Mouse (Mus musculus) adrenal gland, postnatal 25 days (tissue): ENCODE data around the gene Dync2li1. TPM values are rescaled to one million over a fixed set of nuclear protein-coding genes. Genes with fewer than 3 reads are reported as not detected.

Source experiments
- DNase-seq: peaks from one replicate; pipeline ENCODE4 v3.0.0; 2021; ENCODE audit warnings: mixed read lengths
- long read RNA-seq: library from polyadenylated mRNA; stranded (forward); transcript quantifications from one replicate; pipeline ENCODE4 v2.0.0, GENCODE M21; 2021
- total RNA-seq: library from RNA; stranded (reverse); gene quantifications from 2 replicates; pipeline ENCODE4 v1.2.3, GENCODE M21; 2021

The Dync2li1 gene
- 22.4 and 22.6 TPM in 2 replicates for total RNA-seq
- long read RNA-seq, transcript Dync2li1-201 (13 exons, 1,354 nt) = major isoform, 36 of 36 reads
- long read RNA-seq, partial matches to known transcripts = 0 of 36 reads
- long read RNA-seq, other reads (novel, unspliced or antisense) = 0 of 36 reads

DNA sequence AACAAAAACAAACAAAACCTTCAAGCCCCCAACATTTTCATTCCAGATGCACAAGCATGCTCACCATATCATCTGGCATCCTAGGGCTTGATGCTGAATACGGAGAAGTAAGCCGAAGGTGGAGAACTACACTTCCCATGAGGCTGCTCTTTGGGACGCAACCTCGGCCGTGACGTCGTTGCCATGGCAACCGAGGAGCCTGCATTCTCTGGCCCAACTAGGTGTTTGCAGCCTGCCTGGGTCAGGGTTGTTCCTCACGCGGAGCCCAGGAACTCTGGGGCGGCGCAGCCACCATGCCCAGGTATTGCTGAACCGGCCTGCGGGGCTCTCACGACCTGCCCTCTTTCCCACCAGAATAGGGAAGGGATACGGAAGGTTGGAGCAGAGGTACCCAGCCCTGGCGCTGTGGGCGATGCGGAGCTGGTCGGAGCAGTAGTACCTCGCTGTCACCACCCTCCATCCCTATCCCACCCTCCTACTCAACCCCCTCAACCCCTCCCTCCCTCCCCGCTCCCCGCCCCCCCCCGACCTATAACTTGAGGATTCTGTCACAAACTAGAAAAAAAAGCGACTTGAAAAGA is at the start of gene Dync2li1:
Dync2li1 (plus strand) TSS at position 221 of the 581 bp plus-strand sequence.
- DNase-seq = peak; percentile 88

DNA sequence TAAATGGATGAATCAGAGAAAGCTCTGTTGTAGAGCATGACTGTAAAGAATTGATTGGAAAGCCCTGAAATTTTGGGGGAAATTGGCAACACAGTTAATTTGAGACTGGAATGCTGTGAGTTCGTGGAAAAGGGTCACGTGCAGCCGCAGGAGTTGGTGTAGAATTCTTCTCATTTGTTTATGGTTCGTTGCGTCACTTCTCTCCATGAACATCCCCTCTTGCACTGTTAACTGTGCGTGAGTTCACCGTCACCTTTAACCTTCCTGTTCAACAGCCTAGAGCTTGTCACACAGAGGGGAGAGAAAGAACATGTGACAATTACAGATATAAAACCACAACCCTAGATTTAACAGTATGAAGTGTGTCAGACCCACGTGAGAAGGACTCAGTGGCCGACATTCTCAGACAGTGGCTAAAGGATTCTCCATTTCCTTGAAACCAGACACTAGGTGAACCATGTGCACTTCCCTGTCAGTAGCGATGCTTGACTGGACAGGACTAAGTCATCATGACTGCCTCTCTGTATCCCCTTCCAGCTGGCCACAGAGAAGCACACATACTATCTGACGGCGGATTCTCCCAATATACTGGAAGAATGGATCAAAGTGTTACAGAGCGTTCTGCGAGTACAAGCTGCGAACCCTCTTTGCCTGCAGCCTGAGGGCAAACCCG is 49.5 kb upstream of the Dync2li1 start:
- DNase-seq = no peak

DNA sequence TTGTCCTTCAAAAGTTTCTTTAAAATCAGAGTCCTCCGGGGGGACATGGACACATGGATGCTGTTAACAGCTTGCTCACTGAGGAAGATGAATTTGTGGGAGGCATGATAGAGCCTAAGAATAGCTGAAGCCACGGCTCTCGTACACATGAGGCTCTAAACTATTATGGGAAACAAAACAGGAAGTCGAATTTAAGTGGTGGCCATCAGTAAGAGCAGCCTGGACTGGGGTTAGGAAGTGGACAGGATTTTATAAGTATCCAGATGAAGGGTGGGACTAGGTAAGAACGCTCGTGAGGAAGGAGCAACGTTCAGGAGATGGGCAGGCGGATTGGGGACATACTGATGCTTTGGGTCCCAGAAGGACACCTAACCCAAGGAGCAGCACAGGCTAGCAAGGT is 47.0 kb upstream of the Dync2li1 start:
- no peak for DNase-seq

DNA sequence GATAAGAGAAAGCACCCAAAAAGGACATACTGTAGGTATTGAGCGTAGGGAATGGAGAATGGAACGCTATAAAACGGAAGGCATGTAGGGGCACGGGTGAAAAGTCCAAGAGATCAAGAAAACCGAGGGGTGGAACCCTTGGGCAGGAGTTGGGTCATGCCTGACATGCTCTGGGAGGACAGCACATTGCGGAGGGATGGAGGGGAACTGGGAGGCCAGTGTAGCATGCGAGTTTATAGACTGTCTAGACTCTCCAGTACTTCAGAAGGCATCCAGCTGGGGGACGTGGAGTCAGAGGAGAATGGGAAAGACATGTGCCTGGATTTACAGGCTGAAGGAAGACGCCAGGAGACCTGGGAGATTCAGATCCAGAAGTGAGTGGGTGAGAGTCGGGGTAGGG is 46.5 kb upstream of the Dync2li1 start:
- no peak for DNase-seq

DNA sequence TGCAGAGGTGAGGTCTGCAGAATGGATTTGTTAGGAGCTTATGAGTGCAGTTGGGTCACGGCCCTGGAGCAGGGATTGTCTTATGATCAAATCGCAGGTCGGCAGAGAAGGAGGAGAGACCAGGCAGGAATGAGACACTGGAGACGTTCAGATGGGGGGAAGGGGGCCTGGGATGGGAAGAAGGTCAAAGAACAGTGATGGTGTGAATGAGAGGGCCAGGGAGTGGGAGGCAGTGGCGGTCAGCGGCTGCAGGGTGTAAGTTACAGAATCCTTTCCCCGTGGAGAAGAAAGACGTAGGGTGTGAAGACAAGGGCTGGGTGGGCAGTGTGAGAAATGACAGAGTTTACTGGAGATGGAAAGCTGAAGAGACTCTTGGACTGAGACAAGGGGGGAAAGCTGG is 45.5 kb upstream of the Dync2li1 start:
- no peak for DNase-seq

DNA sequence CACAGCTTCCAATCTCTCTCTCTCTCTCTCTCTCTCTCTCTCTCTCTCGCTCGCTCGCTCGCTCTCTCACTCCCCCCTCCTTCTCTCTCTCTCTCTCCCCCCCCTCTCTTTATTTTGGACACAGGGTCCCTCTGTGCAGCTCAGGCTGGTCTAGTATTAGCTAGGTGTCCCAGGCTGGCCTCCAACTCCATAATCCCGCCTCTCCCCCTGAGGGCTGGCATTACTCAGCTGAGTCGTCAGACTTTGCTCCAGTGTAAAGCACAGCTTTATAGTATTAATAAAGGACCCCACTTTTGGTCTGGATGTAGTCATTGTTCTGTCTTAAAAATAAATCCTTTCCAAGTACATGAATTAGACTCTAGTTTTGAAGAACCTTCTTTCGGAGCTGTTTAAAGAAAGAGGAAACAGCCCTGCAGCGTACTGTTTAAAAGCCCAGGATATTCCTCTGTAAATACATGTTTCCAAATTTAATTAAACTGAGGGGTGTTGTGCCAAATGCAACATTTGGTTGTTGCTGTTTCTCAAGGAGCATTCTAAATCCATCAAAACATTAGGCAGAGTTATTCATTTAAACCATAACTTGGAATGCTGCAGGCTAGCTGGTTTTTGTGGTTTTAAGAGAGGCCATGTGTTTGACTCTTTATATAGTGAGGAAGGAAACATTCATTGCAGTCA is 44.4 kb upstream of the Dync2li1 start:
- no peak for DNase-seq

DNA sequence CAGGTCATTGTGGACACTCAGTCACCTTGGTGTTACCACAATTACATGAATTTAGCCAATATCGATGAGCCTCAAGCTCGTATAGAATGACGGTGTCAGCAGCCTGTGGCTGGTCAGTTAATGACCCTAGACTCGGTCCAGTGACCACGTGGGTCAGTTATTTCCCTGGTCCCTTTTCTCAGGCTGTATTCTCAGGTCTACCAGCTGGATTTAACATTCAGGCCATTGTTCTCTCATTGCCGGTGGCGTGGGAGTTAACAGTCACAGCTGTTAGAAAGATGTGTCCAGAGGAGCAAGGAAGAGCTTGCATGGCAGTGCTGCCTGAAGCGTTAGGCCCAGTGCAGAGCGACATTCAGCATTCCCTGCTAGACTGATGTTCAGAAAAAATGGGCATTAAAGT is 42.2 kb upstream of the Dync2li1 start:
- DNase-seq = no peak

DNA sequence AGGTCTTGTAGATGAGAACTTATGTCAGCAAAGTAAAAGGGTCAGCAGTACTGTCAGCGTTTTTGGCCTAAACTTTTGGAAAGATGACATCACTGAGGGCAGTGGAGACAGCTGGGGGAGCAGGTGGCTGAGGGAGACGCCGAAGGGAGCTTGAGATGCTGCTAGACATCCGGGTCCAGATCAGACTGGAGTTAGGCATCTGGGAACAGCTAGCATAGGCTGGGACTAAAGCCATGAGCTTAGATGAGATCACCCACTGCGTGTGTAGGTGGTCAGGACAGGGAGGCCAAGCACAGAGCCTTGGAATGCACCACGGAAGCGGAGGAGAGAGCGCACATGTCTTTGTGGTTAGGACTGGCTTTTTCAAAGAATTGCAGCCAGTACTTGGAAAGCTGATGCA is 41.2 kb upstream of the Dync2li1 start:
- no peak for DNase-seq

DNA sequence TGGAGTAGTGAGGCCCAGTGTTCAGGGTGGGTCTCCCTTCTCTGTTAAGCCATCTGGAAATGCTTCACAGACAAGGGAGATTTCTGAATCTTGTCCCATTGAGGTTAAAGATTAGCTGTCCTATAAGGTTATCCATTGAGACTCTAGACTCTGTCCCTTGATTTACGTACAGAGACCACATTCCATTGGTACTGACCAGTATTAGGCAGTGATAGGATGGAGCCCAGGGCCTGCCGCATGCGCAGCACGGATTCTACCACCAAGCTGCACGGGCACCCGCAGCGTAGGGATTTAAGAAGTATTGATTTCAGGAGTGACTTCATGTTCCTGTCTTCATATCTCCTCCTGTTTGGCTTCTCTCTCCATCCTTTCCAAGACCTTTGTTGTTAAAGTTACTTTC is 36.2 kb upstream of the Dync2li1 start:
- DNase-seq = no peak

DNA sequence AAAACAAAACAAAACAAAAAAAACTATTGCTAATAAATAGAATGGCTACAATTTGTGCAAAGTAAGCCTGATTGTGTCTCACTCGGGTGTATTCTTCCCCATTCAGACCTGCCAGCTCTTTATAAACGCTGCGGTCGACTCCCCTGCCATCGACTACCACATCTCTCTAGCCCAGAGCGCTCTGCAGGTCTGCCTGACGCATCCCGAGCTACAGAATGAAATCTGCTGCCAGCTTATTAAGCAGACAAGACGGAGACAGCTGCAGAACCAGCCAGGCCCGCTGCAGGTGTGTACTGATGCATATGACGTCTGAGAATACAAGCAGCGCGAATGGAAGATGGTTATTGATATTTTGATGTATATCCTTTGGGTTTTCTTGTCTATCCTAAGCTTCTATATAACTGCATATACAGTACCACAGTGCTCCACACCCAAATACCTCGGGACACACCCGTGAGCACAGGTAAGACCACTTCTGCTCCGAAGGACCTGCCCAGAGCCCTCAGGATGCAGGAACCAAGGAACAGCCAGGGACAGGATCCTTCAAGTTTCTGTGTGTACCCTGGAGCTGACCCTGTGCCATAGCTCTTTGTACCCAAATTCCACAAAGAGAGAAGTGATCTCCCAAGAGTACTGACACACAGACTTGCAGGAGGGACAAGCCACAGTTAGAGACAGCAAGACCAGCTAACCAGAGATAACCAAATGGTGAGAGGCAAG is 34.7 kb upstream of the Dync2li1 start:
- no peak for DNase-seq

DNA sequence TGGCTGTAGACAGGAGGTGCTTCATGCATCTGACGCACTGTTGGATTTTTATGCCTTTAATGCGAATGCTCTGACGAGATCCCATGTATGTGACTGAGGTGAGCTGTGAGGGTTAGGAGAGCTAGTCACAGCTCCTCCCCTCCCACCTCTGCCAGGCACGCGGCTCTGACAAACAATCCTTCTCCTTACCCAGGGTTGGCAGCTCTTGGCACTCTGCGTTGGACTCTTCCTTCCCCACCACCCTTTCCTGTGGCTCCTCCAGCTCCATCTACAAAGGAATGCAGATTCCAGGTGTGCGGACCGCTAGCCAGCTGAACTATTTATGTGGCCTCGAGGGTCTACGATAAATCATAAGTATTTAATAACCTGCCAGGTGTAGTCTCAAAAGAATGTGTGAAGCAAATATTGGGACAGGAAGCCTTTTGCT is 30.3 kb upstream of the Dync2li1 start:
- no peak for DNase-seq

DNA sequence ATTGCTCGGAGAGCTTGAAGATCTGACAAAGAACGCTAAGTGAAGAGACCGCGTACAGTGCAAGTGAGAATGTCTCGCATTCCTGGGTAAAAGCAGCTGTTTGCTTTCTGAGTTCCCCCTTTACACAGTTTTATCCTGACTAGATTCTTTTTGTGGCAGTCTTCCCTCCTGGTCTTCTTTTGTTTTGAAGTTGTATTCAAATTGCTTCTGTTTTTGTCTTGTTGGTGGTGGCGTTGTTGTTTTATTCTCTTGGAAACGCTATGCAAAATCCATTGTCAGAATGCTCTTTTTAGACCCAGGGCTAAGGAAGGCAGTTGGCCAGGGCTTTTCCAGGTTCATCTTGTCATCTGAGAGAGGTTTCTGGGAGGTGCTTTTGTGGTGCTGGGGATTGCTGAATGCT is 29.8 kb upstream of the Dync2li1 start:
- DNase-seq = no peak

DNA sequence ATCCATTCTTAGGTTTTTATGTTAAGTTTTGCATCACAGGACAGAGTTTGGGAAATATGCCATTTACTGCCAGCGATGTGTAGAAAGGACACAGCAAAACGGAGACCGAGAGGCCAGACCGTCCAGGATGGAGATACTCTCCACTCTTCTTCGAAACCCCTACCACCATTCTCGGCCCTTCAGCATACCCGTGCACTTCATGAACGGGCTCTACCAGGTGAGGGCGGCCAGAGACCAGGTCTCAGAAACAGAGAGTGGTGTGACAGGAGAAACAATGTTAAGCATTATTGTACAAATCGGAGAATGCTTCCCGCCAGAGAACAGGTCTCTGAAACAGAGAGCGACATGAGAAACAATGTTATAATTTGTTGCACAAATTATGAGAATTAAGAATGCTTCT is 28.4 kb upstream of the Dync2li1 start:
- no peak for DNase-seq

DNA sequence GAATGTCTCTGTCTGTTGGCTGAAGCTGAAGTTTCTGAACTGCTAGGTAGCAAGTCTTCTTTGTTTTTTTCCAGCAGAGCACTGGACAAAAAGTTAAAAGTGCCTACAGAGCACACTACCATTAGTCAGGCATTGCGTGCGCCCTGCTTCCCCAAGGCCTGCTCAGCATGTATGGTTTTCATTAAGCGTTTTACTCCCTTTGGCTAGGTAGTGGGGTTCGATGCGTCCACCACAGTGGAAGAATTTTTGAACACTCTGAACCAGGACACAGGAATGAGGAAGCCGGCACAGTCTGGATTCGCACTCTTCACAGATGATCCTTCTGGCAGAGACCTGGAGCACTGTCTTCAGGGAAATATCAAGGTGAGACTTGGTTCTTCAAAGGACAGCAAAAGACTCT is 27.4 kb upstream of the Dync2li1 start:
- no peak for DNase-seq

DNA sequence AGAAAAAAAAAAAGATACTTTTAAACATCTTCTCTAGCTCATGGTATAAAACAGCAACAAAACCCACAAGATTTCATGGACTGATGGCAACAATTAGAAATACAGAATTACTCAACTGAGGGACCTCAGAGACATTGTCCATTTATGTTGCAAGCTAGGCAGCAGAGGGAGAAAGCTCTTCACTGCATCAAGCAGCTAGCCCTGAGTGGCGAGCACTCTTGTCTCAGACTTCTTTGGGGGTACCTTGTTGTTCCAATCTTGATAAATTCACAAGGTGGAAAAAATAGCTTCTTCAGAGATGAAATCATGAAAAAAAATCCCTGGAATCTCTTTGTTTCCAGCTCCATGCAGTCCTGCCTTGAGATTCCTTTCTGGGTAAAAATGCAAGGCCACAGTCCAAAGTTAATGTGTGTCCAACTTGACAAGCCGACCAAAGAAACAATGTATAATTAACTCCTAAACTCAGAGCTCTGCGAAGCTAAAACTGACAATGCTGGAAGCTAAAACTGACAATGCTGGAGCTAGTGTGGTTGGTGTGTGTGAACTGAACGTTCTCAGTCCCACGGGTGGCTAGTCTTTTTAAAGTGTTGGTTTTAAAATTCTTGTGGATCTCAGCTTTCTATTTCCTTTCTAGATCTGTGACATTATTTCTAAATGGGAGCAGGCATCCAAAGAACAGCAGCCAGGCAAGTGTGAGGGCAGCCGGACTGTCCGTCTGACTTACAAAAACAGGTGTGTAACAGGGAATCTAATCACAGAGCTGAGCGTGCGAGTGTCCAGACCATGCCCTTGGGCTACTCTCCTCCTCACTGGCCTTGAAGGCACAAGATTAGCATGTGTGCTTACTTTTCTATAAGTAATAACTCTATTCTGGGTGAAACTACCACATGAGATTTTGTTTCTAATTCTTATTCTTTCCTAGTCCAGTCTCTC is 26.0 kb upstream of the Dync2li1 start:
- DNase-seq = no peak

DNA sequence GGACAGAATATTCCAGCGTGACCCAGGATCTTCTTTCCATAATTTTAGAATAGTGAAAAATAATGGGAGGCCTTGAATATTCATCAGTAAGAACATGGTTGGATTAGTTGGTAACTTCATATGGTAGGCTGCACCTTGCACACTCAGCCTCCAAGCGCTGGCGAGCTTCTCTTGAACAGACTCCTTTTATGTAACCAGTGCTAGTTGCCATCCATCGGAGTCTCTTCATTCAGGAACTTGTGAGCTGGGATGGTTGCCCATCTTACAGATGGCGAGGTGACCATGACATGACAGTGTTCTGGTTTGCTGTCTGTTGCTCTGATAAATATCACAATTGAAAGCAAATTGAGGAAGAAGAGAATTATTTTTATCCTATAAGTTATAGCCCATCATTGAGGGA is 24.5 kb upstream of the Dync2li1 start:
- no peak for DNase-seq

DNA sequence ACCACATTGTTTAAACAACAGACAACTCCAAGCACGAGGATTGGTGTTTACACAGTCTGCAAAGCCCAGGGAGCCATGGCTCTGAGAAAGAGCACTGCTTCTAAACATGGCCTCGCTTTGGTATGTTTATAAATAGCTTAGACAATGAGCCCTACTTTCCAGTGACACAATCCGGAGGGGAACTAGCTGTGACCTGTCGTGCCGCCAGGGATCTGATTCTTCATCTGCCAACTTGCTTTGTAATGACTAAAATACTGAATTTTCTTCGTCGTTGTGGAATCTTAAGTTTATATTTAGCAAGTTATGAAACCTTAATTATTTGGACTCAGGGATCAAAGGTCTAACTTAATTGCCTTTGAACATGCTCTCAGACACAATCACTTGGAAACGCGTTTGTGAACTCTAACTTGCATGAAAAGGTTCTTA is 23.1 kb upstream of the Dync2li1 start:
- DNase-seq = no peak

DNA sequence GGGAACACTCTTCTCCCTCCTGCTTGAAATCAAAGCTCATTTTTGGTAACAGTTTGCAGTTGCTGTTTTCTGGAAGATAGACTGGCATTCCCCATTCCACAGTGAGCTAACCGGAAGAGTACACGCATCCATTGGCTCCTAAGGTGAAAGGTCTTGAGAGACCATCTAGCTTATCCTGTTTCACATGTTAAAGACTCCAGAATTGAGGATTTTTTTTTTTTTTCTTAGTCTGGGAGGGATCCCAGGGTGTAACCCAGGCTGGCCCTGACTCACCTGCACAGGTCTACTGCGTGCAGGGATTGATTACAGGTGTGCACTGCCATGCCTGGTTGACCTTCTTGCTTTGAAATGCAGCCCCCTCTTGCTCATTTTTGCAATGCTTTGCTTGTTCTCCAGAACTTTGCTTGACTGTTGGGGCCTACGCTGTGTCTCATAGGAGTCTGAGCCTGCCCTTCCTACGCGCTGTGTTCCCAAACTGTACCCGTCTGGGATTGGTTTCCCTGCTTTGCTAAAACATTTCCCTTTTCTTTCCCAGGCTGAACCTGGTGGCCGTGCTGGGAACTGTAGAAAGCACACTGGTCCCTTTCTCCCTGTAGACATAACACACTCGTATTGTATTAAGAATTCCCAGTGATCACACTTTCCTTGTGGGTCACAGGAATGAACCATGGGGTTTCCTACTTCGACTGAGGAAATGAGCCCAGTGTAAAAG is 22.4 kb upstream of the Dync2li1 start:
- DNase-seq = no peak

DNA sequence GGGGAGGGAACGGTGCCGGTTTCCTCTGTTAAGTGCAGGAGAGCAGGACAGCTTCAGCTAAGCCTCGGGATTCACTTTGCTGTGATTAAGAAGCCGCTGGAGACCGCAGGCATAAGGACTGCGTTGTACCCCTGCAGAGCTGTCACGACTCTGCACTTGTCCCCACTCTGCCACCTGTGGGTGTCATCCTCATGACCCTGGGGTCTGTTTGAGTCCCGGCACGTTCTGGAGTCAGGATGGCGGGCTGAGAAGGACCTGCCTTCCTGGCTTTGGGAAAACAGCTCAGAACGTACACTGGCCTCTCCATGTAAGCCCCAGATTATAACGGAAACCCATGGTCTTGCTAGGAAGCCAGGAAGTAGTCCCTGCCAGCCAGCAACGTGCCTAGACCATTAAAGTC is 19.3 kb upstream of the Dync2li1 start:
- DNase-seq = no peak

DNA sequence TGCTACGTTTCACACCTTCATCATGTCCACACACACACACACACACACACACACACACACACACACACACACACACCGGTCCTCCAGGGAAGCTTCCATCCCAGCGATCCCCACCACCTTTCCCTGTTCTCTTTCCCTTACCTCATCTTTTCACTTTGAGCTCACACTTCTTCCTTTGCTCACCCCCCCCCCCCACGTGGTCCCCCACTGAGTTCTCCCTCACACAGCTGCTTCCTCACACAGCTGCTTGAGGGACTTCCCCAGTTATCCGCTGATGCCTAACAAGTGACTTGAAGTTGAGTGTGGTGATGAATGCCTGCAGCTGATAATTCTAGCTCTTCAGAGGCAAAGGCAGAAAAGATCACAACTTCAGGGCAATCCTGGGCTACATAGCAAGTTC is 18.7 kb upstream of the Dync2li1 start:
- no peak for DNase-seq

DNA sequence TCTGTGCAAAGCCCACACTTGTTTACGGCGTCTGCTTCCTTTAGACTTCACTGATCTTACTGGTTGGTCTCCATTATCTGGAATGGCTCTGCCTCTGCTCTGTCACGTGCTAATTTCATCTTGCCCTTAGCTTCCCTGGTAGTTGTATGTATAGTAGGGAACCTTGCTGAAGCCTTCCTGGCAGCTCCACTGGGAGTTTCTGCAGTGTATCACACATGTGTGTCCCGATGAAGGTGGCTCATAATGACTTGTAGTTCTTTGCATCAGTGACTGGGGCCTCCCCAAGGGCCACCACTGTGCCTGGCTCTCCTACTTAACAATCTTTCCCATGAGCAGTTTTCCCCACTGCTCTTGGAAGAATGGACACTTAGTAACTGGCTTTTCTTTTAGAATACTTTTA is 17.7 kb upstream of the Dync2li1 start:
- no peak for DNase-seq
